Mouse (Mus musculus) urinary bladder, postnatal 36 days (tissue): Measurements from ENCODE around the gene Cel.

Source experiments
- DNase-seq, 2 experiments: peaks; one replicate each; pipeline ENCODE4 v3.0.0; 2022; ENCODE audit warnings: low spot score in 2 of 2, mixed read lengths in 1 of 2

Cel gene

DNA sequence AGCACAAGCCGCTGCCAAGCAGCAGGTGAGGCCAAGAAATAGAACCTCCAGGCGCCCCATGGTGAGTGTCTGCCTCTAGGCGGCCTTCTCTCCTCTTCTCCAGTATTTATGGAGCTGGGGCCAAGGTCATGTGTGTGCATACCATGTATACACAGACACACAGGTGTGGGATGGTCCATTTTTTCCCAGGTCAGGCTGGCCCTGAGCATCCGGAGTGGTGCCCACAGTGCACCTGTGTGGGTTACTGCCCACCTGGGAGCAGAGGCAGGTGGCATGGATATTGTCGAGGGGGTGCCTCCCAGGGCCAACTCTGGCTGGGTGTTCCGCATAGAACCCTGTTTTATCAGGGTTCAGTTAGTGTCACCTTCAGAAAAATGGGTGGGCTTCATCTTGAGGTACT, at the start of gene Cel:
TSS of gene Cel (minus strand) at position 101 of the 400 bp plus-strand sequence.
- no peak for DNase-seq

DNA sequence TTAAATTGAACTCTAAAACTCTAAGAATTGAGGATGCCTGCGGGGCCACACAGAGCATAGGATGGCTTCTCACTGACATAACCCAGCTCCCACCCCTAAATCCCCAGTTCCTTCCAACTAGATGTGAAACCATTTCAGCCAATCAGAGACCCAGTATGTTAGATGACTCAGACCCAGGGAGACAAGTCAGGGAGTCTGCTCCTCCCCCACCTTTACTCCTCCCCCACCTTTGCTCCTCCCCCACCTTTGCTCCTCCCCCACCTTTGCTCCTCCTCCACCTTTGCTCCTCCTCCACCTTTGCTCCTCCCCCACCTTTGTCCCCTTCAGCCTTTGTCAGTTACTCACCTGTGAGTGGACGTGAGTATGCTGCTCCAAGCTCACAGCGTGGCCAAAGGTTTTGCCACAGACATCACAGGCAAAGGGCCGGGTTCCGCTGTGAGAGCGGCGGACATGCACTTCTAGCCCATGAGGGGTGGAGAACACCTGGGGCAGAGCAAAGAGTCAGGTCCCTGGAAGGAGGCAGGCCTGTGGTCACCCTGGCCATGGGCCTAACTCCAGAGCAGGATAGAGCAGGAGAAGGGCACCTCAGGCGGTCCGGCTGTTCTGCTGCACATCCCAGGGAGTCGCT, 49.3 kb upstream of the Cel start:
- DNase-seq: no peak

DNA sequence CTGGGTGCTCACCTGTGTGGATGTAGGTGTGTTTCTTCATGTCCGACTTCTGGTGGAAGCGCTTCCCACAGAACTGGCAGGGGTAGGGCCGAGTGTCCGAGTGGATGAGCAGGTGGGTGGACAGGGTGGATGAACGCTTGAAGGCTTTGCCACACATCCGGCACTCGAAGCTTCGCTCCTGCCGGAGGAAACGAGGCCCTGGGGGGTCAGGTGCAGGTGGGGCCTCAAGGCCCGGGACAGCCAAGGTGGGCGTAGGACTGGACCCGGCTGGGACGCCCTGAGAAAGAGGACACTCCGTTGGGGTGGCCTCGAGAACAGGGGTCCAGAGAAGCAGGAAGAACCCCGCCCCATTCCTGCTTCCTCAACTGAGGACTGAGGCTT, 48.2 kb upstream of the Cel start:
- no peak for DNase-seq

DNA sequence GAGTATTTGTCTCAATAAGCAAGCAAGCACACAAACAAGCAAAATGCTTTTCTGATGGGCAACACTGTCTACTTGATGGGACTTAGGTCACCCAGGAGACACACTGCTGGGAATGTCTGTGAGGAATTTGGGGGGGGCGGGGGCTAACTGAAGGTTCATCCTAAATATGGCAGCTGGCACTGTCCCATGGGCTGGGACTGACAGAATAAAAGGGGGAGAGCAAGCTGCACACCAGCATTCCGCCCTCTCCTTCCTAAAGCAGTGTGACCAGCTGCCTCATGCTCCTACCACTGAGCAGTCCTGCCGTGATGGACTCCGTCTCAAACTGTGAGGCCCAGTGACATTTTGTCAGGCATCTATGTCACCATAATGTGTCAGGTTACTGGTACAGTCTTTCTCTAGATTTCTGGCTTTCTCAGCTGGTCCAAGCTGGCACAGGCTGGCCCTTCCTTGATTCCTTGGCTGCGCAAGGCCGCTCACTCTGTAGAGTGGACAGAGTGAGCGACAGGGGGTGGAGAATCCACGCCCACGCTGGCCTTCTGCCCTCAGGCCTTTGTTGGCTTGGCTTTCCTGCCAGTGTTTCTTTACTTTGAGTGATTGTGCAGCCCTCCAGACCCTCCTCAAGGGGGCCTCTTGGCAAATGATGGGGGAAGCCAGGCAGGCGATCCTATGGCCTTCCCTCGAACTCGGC, 47.7 kb upstream of the Cel start:
- no peak for DNase-seq

DNA sequence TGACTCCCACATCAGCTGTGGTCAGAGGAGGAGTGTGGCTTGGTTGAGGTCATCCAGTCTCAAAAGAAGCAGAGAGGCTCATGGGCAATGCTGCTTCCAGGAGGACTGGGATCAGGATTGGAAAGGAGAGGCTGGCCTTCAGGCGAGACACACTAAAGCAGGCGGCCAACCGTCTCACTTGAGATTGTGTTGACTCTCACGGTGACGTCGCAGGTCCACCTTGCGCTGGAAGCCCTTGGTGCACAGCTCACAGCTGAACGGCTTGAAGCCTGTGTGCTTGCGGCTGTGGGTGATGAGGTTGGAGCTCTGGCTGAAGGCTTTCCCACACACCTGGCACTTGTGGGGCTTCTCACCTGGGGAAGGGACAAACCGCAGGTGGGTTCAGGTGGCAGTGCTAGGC, 46.6 kb upstream of the Cel start:
- no peak for DNase-seq

DNA sequence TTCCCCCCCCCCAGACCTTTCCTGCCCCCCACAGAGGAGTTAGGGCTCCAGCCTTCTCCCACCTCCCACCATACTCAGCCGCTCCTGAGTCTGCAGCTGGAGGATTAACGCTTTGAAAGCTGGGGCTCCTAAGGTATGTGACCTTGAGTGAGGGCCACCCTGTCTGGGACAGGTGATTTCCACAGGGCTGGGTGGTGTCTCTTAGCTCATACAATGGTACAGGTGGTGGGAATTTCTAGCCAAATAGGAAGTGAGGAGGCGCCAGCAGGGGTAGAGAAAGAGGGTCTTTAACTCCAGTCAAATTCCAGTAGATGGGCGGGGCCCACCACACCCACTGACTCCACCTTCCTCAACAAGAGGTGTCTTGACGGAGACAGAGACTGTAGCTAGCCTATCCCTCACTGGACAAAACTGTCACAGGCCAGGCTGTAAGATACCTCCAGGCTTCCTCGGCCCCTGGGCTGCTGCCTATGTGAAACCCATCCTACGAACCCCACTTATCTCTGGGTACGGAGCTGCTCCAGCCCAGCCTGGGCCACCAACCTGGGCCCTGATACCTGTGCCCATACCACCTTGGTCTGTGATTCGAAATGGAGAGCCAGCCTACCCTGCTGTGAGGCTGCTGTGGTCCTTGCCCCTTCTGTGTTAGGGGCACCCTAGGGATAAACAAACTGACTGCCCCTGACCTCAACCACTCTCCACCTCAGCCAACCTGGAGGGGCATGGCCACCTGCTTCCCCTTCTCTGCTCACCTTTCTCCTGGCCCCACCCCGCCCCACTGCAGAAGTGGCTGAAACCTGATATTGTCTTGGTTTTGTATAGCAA, 44.4 kb upstream of the Cel start:
- DNase-seq: no peak

DNA sequence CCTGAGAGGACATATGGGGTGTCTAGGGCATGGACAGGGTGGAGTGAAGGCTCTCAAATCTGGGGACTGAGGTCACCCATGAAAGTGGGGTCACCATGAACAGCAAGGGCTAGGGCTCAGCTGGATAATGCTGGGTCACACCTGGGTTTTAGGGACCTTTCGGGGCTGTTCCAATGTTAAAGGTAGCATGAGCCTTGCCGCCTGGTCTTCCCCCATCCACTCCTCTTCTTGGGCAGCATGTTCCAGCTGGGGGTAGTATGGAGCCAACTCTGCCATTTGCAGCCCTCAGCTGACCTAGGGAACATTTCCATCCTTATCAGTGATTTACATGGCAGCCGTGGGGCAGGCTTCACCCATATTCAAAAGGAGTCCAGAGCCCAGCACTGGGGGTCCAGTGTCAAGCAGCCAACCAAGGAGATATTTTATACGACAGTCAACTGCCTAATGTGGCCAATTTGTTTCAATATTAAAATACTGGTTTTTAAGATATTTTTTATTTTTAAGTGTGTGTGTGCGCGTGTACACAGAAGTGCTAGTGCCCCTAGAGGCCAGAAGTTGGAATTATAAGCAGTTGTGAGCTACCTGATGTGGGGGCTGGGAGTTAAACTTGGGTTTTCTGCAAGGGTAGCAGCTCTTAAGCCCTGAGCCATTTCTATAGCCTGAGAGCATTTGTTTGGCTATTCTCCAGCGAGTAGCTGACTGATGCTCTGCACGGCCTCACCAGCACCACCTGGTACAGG, 43.6 kb upstream of the Cel start:
- DNase-seq: no peak

DNA sequence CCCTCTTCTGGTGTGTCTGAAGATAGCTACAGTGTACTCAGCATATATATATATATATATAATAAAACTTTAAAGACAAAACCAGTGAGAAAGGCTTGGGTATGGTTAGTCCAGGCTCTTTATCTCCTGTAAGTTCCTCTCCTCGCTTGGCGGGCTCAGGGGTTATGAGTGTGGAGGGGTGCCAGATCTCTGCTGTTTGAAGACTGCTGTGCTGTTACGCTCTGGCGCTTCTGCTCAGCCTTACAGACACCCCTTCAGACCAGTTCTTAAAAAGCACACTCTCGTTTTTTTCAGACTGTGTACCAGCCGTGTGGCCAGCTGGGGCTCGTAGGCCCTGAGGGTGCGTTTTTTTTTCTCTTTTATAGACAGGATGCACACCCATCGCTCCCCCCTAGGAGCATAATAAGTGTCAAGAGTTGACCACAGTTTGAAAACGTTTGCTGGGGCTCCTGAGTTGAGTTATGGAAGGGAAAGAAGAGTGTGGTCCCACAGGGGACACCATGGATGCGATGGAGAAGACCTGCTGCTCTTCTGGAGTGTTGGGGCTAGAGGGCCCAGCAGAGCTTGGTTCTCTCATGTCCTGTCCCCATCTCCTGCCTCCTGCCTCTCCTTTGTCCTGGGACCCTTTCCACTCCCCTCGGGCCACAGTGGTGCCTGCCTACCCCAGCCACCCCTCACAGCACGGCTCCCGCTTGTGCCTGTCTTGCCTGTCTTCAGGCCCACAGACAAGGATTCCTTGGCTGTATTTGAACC, 42.8 kb upstream of the Cel start:
- DNase-seq: no peak

DNA sequence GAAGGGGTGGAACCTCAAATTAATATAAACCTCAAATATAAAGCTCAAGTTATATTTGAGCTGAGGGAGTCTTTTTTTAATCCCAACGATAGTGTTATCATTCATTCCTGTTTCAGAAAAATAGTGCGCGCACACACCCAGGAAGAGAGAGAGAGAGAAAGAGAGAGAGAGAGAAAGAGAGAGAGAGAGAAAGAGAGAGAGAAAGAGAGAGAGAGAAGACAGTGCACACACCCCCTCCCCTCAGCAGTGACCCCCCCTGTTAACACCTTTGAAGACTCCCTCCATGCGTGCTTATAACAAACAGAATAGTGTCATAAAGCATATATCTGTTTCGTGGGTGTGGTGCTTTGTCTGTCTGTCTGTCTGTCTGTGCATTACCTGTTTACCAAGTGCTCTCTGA, 40.3 kb upstream of the Cel start:
- no peak for DNase-seq

DNA sequence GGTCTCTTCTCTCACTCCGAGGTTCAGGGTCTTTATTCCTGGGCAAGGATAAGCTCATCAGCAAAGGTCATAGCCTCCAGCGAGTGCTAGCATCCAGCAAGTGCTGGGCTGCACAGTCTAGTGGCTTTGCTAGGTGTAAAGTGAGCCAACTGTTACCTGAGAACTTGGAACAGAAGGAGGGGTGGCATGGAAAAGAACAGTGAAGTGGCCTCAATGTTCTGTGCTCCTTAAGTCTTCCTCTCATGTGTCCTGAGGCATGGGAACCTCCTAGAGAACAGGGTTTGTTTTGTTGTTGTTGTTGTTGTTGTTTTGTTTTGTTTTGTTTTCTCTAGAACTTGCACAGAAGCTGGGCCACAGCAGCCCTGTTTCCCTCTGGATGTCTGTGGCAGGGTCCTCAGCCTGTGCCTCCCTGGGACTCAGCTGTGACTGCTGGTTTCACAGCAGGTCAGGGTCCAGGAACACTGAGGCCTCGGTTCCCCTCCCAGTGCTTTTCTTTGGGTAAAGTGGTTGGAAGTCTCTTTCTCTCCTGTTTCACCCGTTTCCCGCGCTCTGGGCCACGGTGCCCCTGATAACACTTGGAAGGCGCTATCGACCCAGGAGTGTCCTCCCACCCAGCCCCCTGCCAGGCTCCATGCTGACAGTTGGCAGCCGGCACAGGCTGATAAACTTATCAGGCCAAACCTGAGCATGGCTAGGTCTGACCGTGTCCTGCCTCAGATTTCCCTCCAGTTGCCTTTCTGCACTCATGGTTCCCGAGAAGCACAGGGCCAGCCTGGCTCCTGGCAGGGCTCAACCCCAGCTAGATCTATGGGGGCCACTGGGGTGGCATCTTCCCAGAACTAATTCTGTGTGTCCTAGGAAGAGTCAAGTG, 38.8 kb upstream of the Cel start:
- no peak for DNase-seq

DNA sequence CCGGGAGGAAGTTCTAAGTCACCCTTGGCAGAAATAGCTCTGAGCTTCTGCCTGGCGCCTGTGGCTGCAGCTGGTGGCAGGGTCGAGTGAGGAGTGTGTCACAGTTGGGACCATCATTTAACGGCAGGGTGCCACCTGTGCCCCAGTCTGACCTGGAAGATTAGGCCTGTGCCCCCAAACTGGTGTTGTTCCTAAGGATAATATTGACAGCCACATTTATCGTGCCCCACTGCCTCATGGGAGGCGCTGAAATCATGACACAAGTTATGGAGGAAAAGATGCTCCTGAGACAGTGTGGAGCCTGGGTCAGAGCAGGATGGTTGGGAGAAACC, 36.3 kb upstream of the Cel start:
- no peak for DNase-seq

DNA sequence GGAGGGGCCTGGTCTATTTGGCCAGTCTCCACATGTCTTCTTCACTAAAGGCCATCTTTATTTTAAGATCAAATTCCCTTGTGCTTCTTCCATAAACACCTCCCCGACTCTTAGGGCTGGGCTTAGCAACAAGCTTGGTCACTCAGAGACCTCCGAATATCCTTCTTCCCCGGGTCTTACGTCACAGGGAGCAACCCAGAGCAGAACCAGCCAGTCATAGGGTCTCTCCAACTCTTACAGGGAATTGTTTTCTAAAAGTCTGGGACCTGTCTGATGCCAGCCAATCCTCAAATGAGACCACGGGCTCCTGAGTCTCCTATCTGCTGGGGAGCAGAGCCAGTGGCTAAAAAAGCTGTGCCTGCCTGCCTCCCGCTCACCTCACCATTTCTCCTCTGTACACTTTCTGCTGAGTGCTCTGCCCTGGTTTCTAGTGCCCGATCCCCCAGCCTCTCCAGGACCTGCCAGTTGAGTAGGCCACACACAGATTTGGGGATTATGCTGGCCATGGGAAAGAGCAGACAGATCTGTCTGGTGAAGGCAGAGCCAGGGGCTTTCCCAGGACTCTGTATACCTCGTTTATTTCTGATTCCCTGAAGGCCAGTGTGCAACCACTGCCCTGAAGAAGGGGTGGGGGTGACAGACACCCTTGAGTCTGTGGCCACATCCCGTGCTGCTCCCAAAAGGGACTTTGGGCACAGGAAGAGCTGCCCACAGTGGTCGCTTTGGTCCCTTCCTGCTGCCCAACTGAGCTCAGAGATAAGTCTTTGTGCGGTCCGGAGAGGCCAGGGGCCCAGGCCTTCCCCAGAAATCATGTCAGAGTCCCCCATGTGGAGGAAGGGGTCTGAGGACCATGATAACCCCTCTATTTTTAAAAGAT, 35.7 kb upstream of the Cel start:
- no peak for DNase-seq

DNA sequence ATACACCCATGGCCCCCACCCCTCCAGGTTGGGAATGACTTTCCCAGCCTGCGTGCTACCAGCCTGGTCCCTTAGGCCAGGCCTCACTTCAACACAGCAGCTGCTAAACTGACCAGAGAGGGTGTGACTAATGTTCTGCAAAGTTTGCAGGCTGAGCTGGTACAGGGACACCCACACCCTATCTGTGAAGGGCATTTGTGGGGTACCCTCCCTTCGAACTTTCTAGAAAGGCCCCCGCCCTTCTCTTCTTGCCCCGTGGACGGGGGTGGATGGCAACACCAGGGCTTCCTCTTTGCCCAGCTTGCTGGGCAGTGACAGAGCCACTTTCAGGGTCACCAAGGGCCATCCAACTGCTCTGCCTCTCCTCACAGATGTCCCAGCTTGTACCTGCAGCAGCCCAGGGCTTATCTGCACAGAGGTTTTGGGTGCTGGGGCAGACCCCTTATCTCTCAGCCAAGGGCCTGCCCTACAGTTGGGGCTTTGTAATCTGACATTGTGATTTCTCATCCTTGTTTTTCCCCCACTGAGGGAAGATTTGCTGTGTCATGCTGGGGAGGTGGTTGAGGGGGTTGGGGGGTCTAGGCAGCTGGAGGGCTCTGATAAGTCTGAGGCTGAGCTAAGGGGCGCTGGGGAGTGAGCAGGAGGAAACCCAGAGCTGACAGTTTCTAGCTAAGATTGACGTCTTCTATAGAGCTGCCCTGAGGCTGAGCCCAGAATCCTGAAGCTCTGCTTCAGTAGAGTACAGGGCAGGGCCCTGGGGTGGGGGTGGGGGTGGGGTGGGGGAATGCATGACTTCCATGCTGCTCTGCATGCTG, 34.7 kb upstream of the Cel start:
- no peak for DNase-seq

DNA sequence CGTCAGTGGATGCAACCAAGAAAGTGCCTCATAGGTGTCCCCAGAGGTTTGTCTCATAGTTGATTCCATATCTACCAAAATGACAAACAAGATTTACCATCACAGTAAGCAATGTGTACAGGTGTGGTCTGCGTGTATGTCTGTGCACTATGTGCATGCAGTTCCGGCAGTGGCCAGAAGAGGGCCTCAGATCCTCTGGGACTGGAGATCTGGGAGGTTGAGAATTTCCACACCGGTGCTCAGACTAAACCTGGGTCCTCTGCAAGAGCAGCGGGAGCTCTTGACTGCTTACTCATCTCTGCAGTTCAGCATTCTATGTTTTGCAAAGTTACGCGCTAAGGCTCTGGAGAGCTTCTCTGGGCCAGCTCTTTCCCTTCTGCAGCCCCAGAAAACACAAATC, 33.8 kb upstream of the Cel start:
- DNase-seq: no peak

DNA sequence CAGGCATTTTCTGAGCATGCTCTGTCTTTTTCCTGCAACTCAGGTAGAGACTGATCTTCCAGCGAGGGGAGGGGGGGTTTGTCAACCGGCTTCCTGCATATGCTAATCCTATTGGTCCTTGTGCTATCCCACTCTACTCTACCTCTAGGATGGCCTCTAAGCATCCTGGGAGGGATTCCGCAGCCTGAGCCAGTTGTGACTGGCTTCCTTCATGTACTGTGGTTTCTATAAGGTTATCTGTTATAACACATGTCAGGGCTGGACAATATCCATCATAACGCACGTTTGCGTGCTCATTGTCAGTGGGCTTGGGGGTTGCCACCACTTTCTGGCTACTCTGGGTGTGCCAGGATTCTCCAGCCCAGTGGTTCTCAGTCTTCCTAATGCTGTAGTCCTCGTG, 32.8 kb upstream of the Cel start:
- no peak for DNase-seq

DNA sequence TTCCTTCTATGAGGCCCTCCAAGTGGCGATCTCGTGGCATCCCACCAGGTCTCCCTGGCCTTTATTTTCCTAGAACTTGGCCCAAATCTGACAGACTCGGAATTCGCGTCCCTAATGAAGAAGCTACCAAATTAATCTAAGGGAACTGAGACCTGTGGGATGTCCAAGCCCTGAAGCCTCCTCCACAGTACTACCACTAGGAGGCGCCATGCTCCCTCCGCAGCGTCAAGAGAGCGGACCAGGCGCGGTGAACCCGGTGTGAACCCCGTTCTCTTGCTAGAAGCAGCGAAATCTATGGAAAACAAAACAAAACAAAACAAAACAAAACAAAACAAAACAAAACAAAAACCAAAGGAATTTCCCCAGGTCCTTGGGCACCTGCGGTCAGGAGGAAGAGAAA, 29.6 kb upstream of the Cel start:
- peak; percentile 38 to 64 for DNase-seq

DNA sequence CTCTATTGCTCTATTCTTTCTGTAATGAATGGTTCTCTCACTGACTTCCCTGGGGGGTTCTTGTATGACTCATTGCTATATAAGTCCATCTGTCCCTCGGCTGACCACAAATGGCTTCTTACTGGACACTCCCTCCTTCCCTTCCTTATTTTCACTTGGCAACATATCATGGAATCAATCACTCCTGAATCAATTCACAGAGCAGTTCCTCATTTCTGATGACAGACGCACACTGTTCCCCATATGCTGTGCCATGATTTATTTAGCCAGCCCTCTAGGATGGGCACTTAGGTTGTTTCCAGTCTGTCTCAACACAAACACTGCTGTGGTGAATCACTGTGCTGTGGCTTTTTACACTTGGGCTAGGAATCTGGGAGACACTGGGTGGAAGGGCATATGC, 28.3 kb upstream of the Cel start:
- DNase-seq: no peak

DNA sequence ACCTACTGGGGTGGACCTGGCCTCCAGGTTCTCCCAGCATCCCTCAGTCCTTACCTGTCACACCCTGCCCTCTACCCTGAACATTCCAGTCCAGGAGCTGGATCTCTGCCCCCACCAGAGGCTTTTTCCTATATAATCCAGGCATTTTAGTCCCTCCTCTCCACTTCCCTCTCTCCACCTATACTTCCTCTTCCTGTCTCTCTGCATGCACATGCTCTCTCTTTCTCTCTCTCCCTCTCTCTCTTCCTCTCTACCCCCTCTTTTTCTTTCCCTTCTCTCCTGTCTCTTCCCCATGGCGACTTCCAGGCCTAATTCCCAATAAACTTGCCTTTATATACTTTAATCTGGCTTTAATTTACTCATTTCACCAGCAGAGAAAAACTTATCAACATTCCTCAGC, 25.4 kb upstream of the Cel start:
- DNase-seq: no peak

DNA sequence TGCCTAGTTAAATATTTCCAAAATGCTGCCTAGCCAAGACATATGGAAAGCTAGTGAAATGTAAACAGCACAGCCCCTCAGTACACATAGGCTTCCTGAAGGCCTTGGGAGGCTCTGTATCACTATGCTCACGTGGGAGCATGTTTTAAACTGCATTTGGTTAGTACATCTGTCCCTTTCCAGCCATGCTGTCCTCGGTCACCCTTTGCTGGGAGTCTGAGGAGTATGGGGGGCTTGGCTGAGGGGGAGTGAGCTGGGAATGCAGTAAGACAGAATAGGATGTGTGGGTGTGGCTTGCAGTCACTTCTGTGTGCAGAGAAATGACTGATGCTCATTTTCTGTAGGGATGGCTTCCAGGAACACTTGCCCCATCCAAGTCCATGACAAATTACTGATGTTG, 22.5 kb upstream of the Cel start:
- DNase-seq: no peak
